Mouse (Mus musculus): Measurements from ENCODE around the gene Traip.

Traip gene

GRCm38 (mm10) chr9:107949922-107950235 lies at the start of gene Traip:
Gene Traip, plus strand, starts transcription at chr9:107950136.
- no peak for DNase-seq

- DNase-seq = peak; percentile 94
These were observed 48.9 kb upstream of the Traip start for GRCm38 (mm10) chr9:107900840-107901626.

DNA sequence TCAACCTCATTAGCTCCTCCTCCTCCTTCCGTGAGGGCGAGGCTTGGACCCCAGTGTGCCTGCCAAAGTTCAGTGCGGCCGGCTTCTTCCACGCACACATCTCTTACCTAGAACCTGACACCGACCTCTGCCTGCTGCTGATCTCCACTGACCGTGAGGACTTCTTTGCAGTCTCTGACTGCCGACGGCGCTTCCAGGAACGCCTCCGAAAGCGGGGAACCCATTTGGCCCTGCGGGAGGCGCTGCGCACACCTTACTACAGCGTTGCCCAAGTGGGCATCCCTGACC lies 48.4 kb upstream of the Traip start:
- no peak for DNase-seq

DNA sequence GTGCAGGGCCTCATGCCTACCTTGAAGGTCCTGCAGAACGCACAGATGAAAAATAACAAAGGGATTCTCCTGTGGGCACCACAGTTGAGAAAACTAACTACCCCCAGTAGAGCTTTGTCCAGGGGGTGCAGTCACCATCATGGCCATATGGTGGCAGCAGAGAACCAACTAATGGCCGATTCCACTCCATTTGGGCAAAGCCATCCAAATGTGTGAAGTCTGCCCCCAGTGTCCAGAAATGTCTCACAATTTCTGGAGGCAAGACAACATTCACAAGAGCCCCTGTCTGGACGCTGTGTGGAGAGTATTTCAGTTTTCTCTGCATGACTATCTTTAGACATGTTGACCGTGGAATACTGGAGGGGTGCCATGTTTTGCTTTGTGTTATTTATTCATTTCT lies 45.2 kb upstream of the Traip start:
- DNase-seq = peak; percentile 80

- DNase-seq = no peak
These were observed 43.5 kb upstream of the Traip start, which contains the start of gene Mst1r for GRCm38 (mm10) chr9:107906252-107906966. Gene Mst1r, plus strand, starts transcription at chr9:107906873.

DNA sequence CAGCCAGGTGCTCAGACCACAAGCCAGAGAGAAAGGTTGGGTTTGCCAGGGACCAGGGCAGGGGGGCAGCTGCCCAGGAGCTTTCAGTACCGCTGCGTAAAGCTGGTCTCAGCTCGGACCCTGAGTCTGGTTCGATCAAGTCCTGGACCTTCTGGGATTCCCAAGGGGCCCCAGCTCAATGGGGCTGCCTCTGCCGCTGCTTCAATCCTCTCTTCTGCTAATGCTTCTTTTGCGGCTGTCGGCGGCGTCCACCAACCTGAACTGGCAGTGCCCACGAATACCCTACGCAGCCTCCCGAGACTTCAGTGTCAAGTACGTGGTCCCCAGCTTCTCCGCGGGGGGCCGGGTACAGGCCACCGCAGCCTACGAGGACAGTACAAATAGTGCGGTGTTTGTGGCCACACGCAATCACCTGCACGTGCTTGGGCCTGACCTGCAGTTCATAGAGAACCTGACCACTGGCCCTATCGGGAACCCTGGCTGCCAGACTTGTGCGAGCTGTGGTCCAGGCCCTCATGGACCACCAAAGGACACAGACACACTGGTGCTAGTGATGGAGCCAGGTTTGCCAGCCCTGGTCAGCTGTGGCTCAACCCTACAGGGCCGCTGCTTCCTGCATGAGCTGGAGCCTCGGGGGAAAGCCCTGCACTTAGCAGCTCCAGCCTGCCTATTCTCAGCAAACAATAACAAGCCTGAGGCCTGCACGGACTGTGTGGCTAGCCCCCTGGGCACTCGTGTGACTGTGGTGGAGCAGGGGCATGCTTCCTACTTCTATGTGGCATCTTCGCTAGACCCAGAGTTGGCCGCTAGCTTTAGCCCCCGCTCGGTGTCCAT lies 42.8 kb upstream of the Traip start:
- no peak for DNase-seq

GRCm38 (mm10) chr9:107907801-107908120 lies 42.2 kb upstream of the Traip start:
- DNase-seq = no peak

DNA sequence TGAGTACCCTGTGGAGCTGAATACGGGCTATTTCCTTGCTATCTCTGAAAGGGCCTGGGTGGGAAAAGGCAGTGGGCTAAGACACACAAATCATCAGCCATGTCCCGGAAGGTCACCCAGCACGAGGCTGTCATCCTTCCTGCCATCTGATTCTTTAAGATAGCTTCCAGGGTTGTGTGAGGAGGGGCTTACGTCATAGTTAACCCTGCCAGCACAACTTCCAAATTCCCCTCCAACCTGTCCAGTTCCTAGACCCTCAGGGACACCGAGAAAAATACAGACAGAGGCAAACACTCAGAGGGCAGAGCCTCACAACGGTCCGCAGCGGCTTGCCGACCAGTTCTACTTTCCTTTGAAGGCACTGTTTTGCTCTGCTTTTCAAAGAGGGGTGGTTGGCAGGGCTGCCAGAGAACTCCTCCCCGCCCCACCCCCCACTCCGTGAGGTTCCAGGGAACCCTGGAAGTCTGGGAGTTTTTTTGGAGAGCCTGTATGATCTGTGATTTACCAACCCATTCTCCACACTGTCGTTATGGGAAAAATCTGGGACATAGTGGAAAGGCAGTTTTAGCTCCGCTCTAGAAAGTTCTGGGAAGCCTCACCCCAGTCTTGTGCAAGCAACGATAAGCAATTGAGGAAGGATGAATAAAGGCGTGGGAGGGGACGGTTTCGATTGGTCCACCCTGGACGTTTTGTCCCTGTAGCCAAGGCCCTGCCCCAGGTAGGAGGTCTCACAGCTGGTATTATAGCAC lies 41.4 kb upstream of the Traip start:
- no peak for DNase-seq

DNA sequence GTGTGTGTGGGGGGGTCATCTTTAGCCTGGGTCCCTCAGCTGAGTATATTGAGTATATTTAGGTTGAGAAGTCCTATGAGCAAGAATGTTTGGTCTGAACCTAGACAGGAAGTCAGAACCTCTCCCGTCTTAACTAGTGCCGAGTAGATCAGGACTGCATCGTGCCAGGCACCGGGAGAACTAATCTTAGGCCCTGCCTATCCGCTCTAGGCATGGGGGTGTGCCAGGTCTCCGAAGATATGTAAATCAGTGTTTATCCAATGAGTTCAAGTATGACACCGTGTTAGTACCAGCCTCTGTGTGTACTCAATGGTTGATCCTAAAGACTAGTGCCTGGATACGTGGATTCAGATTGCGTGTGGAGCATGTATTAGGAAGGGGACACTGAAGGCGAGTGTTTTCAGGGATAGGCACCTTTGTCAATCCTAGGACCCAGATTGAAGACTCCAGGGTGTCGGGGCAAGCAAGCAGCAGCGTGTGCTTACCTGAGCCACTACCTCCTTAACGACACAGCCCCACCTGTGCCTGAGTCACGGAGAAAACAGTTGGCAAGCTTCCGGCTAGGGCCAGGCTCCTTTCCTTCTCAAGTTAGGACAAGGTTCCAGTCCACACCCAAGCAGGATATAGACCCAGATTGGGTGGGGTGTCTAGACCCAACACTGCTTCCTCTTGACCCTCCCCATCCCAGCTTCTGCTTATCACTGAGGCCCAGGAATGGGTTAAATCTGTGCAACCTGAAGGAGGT lies 39.7 kb upstream of the Traip start:
- no peak for DNase-seq

GRCm38 (mm10) chr9:107914764-107915420 lies 35.0 kb upstream of the Traip start:
- no peak for DNase-seq

DNA sequence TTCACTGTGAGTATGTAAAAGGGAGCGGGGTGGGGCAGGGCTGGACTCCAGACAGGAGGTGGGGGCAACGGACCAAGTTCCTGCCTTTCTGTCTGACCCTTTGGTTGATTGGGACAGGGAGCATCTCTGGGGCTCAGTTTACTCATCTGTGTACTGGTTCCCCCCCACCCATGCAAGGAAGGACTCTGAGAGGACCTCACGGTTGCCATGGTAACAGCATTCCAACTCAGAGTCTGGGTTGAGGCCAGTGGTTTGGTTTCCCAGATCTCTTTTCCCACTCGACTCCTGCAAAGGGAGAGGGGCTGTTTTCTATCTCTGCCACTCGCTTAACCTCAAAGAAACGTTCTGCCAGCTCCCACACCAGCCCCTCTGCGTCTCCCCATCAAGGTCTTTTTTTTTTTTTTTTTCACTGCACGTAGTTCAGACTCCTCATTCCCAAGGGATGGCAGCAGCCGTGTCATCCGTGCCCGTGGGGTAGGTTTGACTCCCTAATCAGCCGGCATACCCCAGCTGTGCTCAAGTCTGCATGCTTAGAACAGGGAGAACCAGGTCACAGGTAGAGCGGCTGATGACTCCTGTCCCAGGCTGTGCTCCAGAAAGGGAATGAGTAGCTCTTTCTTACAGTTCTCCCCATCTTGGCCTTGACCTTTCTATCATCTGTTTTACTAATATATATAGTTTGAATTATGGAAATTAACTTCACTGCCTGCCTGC lies 31.9 kb upstream of the Traip start:
- no peak for DNase-seq

- no peak for DNase-seq
These were observed 31.1 kb upstream of the Traip start for GRCm38 (mm10) chr9:107918884-107919283.

GRCm38 (mm10) chr9:107919441-107919840 lies 30.5 kb upstream of the Traip start:
- no peak for DNase-seq

- DNase-seq = no peak
These were observed 26.9 kb upstream of the Traip start for GRCm38 (mm10) chr9:107923021-107923420.

- no peak for DNase-seq
These were observed 26.0 kb upstream of the Traip start for GRCm38 (mm10) chr9:107923956-107924355.

- no peak for DNase-seq
These were observed 24.7 kb upstream of the Traip start for GRCm38 (mm10) chr9:107925251-107925650.

DNA sequence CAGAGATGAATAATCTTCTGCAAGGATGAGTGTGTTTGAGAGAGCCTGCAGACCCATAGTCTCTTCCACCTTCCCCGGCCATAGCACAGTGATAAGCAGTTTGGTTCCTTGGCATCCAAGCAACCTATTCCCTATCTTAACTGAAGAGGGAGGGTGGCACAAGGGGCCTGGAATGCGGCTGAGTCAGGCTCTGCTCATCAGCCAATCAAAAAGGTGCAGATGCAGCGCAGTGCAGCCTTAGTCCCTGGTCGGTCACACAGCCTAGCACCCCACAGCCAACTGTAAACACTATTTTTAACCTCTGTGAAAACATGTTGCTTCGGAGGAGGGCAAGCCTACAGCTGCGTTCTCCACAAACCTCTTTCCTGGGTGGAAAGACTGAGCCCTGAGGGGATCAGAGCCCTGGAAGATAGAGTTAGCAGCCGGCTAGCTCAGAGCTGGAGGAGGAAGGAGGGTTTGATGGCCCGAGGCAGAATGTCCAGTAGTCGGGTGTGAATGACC lies 23.0 kb upstream of the Traip start:
- no peak for DNase-seq

DNA sequence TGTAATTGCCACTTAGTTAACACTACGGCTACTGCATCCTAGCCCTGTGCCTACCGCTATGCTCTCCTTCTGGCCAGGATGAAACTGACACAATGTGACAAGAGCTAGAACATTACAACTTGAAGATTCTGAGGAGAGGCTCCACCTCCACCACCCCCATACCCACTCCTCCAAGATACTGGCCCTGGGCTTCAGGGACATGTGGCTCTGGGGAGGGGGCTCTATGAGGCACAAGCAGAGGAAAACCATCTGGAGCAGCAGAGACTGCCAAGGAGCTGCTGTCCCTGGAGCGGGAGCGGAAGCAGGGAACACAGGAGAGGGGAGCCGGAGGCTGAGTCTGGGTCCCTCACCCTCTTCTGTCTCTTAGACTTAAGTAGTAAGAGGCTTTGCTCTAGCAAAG lies 22.2 kb upstream of the Traip start:
- DNase-seq = no peak

- no peak for DNase-seq
These were observed 21.8 kb upstream of the Traip start, which contains the start of gene Actl11 for GRCm38 (mm10) chr9:107928169-107928568. Gene Actl11, plus strand, starts transcription at chr9:107928469.

- no peak for DNase-seq
These were observed 17.7 kb upstream of the Traip start for GRCm38 (mm10) chr9:107932221-107932620.

GRCm38 (mm10) chr9:107934146-107934545 lies 15.8 kb upstream of the Traip start:
- DNase-seq = no peak

Measured in cerebellum, adult 11-12 months (tissue).